Mouse (Mus musculus): ENCODE data around the gene Gm10491. TPM values are rescaled to one million over a fixed set of nuclear protein-coding genes. Genes with fewer than 3 reads are reported as not detected.
A peak's percentile ranks its signal among the peaks of the same experiment; 100 is the strongest.

Gm10491 gene
- total RNA-seq, 1 experiment from 2014 or later = not detected

GRCm38 (mm10) chrX:7898211-7898610 lies 9.4 kb downstream of the Gm10491 start:
- no peak for ATAC-seq (replicated peaks; ENCODE audit: insufficient number of reproducible peaks, low FRiP score, low TSS enrichment, poor library complexity, severe bottlenecking)

GRCm38 (mm10) chrX:7883841-7884567 lies 23.6 kb downstream of the Gm10491 start, which contains the start of gene Slc35a2:
Gene Slc35a2, plus strand, starts transcription at chrX:7884028.
- ATAC-seq (replicated peaks; ENCODE audit: insufficient number of reproducible peaks, low FRiP score, low TSS enrichment, poor library complexity, severe bottlenecking) = peak; percentile 91

GRCm38 (mm10) chrX:7879819-7880218 lies 27.8 kb downstream of the Gm10491 start:
- ATAC-seq (replicated peaks; ENCODE audit: insufficient number of reproducible peaks, low FRiP score, low TSS enrichment, poor library complexity, severe bottlenecking) = peak; percentile 62

GRCm38 (mm10) chrX:7878495-7878894 lies 29.1 kb downstream of the Gm10491 start:
- ATAC-seq (replicated peaks; ENCODE audit: insufficient number of reproducible peaks, low FRiP score, low TSS enrichment, poor library complexity, severe bottlenecking) = no peak

- peak; percentile 88 for ATAC-seq (replicated peaks; ENCODE audit: insufficient number of reproducible peaks, low FRiP score, low TSS enrichment, poor library complexity, severe bottlenecking)
These were observed 29.6 kb downstream of the Gm10491 start, which contains the start of gene Pim2 for GRCm38 (mm10) chrX:7878007-7878419. Gene Pim2, plus strand, starts transcription at chrX:7878262.

- no peak for ATAC-seq (replicated peaks; ENCODE audit: insufficient number of reproducible peaks, low FRiP score, low TSS enrichment, poor library complexity, severe bottlenecking)
These were observed 37.8 kb downstream of the Gm10491 start for GRCm38 (mm10) chrX:7869826-7870225.

- ATAC-seq (replicated peaks; ENCODE audit: insufficient number of reproducible peaks, low FRiP score, low TSS enrichment, poor library complexity, severe bottlenecking) = no peak
These were observed 39.1 kb downstream of the Gm10491 start for GRCm38 (mm10) chrX:7868506-7868905.

GRCm38 (mm10) chrX:7867141-7867540 lies 40.5 kb downstream of the Gm10491 start:
- ATAC-seq (replicated peaks; ENCODE audit: insufficient number of reproducible peaks, low FRiP score, low TSS enrichment, poor library complexity, severe bottlenecking) = no peak

GRCm38 (mm10) chrX:7865786-7866185 lies 41.8 kb downstream of the Gm10491 start:
- ATAC-seq (replicated peaks; ENCODE audit: insufficient number of reproducible peaks, low FRiP score, low TSS enrichment, poor library complexity, severe bottlenecking) = no peak

- no peak for ATAC-seq (replicated peaks; ENCODE audit: insufficient number of reproducible peaks, low FRiP score, low TSS enrichment, poor library complexity, severe bottlenecking)
These were observed 42.3 kb downstream of the Gm10491 start for GRCm38 (mm10) chrX:7865343-7865742.

- ATAC-seq (replicated peaks; ENCODE audit: insufficient number of reproducible peaks, low FRiP score, low TSS enrichment, poor library complexity, severe bottlenecking) = no peak
These were observed 43.1 kb downstream of the Gm10491 start for GRCm38 (mm10) chrX:7864551-7864950.

GRCm38 (mm10) chrX:7863181-7863580 lies 44.5 kb downstream of the Gm10491 start:
- no peak for ATAC-seq (replicated peaks; ENCODE audit: insufficient number of reproducible peaks, low FRiP score, low TSS enrichment, poor library complexity, severe bottlenecking)

GRCm38 (mm10) chrX:7859191-7859753 lies 48.4 kb downstream of the Gm10491 start:
- ATAC-seq (replicated peaks; ENCODE audit: insufficient number of reproducible peaks, low FRiP score, low TSS enrichment, poor library complexity, severe bottlenecking) = no peak

Other genes starting within 250 kb of the Gm10491 start
- gene Plp2, start 236.4 kb downstream of the Gm10491 start, total RNA-seq (2017) = 38.4 to 68.2 TPM (median 39.7 TPM) in 3 replicates
- not detected in 3 replicates for gene Magix, start 226.6 kb downstream of the Gm10491 start, total RNA-seq (2017)
- gene Gpkow, start 210.7 kb downstream of the Gm10491 start, total RNA-seq (2017) = 46.2 to 57.8 TPM (median 57.1 TPM) in 3 replicates
- 27.2 to 41.6 TPM (median 36.4 TPM) in 3 replicates for gene Wdr45, start 193.5 kb downstream of the Gm10491 start, total RNA-seq (2017)
- gene Gm45208, start 185.6 kb downstream of the Gm10491 start, total RNA-seq (2017) = 0.75 TPM in 1 of 3 replicates, not detected in the others
- 6.3 to 9.0 TPM (median 6.8 TPM) in 3 replicates for gene Praf2, start 179.4 kb downstream of the Gm10491 start, total RNA-seq (2017)
- not detected in 3 replicates for gene Ccdc120, start 156.9 kb downstream of the Gm10491 start, total RNA-seq (2017)
- 14.5 to 27.8 TPM (median 20.8 TPM) in 3 replicates for gene Tfe3, start 145.3 kb downstream of the Gm10491 start, total RNA-seq (2017)
- gene Gripap1, start 118.1 kb downstream of the Gm10491 start, total RNA-seq (2017) = 67.2 to 156 TPM (median 123 TPM) in 3 replicates
- 1.3 TPM in 1 of 3 replicates, not detected in the others for gene Kcnd1, start 85.5 kb downstream of the Gm10491 start, total RNA-seq (2017)
- gene Otud5, start 66.5 kb downstream of the Gm10491 start, total RNA-seq (2017) = 79.5 to 120 TPM (median 107 TPM) in 3 replicates
- gene Pim2, start 29.6 kb downstream of the Gm10491 start, total RNA-seq (2017) = 3.0 to 9.9 TPM (median 3.6 TPM) in 3 replicates
- gene Slc35a2, start 23.8 kb downstream of the Gm10491 start, total RNA-seq (2017) = 7.9 to 18.1 TPM (median 15.9 TPM) in 3 replicates
- 119 to 165 TPM (median 164 TPM) in 3 replicates for gene Pqbp1, start 8.6 kb downstream of the Gm10491 start, total RNA-seq (2017)
- 12.0 to 33.0 TPM (median 21.2 TPM) in 3 replicates for gene Timm17b, start 8.5 kb downstream of the Gm10491 start, total RNA-seq (2017)
- not detected in 3 replicates for gene Gm10490, start 1.7 kb upstream of the Gm10491 start, total RNA-seq (2017)
- gene Pcsk1n, start 12.0 kb upstream of the Gm10491 start, total RNA-seq (2017) = not detected in 3 replicates
- gene Eras, start 20.8 kb upstream of the Gm10491 start, total RNA-seq (2017) = not detected in 3 replicates
- gene Hdac6, start 40.1 kb upstream of the Gm10491 start, total RNA-seq (2017) = 3.3 to 4.6 TPM (median 4.1 TPM) in 3 replicates
- 1.4 to 17.9 TPM (median 3.3 TPM) in 3 replicates for gene Gata1, start 70.2 kb upstream of the Gm10491 start, total RNA-seq (2017)
- not detected in 3 replicates for gene Glod5, start 110.7 kb upstream of the Gm10491 start, total RNA-seq (2017)
- 19.0 to 19.7 TPM (median 19.1 TPM) in 3 replicates for gene Suv39h1, start 166.9 kb upstream of the Gm10491 start, total RNA-seq (2017)
- 129 to 156 TPM (median 134 TPM) in 3 replicates for gene Was, start 182.7 kb upstream of the Gm10491 start, total RNA-seq (2017)
- gene Wdr13, start 225.1 kb upstream of the Gm10491 start, total RNA-seq (2017) = 22.2 to 44.8 TPM (median 28.6 TPM) in 3 replicates
- 767 to 1,158 TPM (median 1,044 TPM) in 3 replicates for gene Rbm3, start 238.0 kb upstream of the Gm10491 start, total RNA-seq (2017)